Mouse (Mus musculus) thymus, postnatal 10 days (tissue): ENCODE measurements at regions not wholly inside any gene's neighbourhood (a gene's known extent, or its start where the extent isn't known, plus 50 kb on each side); places are given as distances from the start of the nearest gene placed in this dataset.

ENCODE experiments used
- DNase-seq, 2 experiments: peaks; one replicate each; pipeline ENCODE4 v3.0.0; 2021; ENCODE audit warnings: low spot score in 2 of 2

DNA sequence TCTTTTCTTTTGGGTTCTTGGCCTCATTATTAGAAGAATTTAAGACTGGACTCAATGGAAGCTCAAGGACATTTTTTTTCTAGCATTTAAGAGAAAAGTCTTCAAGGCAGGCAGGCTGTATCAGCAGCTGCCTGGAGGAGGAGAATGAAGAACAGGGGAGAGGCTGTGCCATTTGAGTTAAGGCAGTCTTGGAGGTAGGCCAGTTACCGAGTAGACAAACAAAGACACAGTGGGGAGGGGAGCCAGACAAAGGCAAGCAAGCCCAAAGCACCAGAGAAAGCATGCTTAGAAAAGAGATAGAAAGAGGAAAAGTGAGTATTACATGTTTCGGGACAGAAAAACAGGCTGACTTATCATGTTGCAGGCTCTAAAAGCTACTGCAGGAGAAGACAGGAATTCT lies 392.0 kb downstream of the Igsf11 start:
- DNase-seq, result no peak

DNA sequence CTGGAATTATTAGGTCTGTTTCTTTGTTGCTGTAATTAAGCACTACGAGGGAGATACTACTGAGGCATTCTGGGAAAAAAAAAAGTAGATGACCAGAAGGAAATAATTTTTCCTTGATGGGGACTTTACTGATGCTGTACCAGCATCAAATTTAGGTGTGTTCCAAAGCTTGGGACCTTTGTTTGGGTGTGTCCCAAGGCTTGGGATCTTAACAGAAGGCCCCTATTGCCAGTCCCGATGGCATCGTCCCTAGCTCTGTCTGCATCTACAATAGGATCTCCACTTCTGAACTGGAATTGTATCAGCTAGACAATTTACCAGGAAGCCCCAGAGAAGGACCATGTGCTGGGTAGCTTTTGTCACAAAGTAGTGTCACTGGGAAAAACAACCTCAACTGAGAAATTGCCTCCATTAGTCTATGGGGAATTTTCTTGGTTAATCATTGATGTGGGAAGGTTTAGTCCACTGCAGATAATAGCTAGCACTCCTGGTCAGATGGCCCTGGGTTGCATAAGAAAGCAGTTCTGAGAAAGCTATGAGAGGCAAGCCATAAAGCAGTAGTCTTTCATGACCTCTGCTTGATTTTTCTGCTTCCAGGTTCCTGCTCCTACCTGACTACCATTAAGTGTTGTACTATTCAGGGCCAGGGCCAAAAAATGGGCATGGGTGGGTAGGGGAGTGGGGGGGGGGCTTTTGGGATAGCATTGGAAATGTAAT lies 392.7 kb downstream of the Igsf11 start:
- DNase-seq, result no peak

DNA sequence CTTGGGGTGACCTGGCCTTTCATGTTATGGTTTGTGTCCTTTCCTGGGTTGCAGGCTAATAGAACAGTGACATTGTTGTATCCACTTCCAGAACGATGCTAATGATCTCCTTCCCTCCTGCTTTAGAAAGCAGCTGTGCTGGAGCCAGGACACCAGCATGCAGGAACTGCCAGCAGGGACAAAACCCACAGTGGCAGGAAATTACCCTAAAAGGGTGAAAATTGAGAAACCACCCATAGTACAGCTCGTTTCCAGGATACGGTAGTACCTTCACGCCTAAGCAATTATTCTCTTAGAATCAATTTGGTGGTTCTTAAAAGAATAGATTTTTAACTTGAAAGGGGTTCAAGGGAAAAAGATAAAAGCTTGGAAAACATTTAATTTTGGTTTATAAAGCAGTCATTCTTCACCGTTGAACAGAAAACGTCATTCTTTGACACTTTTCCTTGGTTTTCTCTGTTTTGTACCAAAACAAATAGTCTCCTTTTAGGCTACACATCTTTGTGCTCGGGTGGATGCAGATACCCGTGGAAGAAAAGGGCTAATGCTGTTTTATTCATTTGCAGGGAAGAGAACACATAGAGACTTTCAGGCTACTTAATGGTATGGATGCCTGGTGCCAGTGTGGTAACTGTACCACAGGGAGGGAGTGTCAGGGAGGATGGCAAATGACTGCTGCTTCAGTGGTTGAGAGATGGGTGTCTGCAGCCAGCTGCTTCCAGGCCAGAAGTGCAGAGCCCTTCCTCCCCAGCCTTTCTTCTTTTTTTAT lies 394.5 kb downstream of the Igsf11 start:
- DNase-seq, result no peak

DNA sequence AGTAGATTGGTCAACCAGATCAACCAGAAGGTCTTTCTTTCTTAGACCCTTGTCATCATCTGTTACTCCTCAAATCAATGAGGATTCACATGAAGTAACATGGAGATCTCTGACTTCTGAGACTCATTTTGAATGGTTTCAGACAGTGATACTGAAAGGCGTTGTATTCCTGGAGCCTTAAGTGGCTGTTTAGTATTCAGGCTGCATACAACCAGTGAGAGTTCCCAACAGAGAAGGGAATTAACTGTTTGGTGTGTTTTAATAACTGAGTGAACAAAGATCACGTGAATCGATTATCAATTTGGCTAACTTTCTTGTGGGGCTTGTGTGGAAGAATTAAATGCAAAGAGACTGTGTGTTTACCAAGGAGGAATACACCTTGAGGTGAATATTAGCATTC lies 406.4 kb downstream of the Igsf11 start:
- DNase-seq, result no peak

DNA sequence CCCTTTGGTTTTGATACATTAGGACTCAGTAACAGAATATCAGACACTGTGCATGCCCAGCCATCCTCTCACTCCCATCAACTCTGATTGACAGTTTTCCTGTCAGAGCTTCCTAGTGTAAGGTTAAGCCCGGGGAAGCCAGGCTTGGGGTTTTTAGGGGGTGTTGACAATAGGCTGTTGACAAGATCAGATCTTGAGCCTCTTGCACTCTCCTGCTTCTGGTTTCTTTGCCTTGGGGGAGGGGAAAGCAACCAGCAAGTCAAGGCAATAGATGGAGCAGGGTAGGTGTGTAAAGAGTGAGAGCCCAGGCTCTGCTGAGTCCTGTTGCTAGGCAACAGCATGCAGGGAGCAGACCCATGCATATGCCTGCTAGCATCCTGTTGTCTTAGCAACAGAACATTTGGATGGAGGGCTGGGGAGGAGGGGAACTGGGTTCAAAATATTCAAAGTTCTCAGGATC lies 410.5 kb downstream of the Igsf11 start:
- no peak for DNase-seq

DNA sequence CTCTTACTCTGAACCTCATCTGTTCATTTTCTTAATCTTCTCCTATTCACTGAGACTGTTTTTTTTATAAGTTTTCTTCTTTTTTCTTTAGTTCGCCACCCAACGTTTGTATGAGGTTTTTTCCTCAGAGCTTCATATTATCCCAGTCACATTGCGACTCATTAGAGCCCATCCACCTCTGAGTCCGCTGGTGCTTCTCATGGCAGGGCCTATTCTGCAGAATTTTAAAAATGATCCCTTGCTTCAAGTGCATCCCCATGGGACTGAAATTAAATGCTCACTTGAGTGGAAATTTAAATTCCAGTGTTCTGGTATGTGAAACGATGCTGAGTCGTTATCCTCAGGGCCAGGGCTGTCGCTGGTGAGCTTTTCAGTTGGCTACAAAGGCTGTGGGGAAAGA lies 410.9 kb downstream of the Igsf11 start:
- no peak for DNase-seq

DNA sequence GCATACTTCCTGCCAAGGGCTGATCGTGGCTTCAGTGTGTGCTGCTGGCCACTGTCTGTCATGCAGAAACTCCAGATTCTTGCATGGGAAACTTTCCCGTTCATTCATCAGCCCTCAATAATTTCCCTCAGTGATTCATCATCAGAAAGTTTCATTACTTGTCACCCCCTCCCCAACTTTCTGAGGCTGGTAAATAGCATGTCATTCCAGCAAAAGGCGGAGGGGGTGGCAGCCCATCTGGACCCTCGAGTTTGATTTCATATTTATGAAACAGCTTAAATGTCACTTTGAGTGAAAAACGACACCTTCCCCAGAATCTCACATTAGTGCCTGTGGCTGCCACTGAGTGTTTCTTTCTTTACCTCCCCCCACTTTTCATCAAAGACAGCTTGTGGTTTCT lies 415.5 kb downstream of the Igsf11 start:
- DNase-seq, result no peak

DNA sequence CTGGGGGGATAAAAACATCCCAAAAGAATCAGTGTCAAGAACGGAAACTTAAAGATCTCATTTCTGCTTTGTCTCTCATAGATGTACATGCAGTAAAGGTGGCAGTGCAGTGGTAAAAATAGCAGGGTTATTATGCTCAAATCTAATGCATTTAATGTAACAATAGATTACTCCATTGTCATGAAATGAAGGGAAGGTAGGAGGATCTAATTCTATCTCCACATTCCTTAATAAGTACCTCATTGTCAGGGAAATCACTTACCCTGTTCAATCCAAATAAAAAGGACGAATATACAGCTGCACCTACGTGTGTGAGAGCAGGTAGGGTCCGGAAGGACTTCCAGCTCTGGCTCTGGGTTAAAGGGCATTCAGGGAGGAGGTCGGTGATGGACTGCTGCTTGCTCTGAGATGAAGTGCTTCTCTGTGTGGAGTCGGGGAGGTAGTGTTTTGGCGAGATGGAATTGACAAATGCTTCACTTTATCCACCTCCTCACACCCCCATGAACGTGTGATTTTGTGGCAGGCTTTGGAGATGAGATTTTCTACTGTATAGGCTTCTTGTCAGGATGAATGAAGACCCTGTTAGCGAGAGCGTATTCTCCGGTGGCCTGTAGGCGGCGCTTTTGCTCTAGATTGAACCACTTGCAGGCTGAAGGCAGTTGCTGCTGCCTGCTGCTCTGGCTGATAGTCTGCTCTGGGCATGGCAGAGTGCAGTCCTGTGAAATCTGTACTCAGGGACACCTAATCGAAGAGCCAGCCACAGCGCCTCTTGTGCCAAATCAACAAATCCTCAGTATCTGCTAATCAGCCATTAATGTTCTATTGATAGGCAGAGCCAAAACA lies 424.5 kb downstream of the Igsf11 start:
- no peak for DNase-seq

DNA sequence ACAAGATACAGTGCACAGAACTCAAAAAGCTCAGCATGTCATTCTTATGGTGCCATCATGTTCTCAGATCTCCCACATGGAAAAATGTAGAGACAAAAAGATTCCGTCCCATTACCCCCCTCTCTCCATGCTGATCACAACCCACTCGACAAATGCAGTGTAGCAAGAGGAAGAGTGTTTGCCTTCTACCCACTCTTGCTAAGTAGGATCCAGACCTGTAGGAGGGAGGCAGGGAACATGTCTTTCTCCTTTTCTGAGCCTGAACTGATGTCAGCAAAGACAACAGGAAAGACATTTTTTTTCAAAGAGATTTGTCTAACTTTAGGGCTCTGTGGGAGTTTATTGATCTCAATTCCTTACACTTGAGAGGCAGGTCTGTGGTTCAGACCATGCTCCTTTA lies 433.2 kb downstream of the Igsf11 start:
- DNase-seq, result no peak

DNA sequence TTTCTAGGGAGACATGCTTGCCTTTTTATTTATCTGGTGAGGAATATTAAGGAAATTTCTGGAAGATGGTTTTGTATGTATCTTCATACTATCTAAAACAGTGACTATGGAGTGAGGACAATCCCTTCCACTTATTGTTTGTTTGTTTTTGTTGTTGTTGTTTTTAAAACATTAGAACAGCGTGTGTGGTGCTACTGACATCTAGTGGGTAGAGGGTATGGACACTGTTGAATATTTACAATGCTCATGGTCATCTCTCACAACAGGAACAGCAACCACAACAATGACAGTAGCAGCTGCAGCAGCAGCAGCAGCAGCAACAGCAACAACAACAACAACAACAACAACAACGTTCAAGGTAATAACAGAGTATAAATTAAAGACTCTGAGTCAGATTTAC lies 471.2 kb downstream of the Igsf11 start:
- no peak for DNase-seq

DNA sequence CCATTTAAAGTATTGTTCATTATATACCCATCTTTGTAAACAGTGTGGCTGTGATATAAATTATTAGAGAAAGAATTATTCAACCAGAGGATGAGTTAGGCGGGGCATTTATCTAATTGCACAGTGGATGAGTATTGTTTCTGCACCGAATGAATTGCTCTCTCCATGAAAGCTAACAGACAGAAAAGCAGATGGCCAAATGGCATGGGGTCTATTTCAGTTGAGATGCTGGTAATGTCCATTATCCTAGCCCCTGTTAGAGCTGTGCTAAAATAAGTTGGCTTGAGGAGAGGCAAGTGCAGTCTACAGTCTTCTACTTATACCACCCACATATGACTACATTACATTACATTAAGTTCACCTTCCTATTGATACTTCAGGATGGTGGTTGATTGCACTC lies 475.8 kb downstream of the Igsf11 start:
- DNase-seq, result no peak

DNA sequence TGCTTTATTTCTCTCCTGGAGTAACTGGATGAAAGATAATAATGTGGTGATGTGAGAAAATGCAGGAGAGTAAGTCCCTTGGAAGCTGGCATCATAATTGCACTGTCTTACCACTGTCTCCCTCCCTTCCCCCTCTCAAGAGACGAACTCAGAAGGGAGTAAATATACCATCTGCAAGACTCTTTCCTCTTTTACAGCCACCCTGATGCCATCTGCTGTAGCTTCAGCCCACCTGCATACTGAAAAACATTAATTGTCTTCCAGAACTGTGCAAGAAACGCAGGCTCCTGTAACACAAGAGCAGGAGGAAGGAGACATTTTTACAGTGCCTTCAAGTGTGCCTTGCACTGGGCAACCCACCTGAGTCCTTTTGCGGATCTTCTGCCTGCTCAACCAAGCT lies 482.1 kb downstream of the Igsf11 start:
- no peak for DNase-seq

DNA sequence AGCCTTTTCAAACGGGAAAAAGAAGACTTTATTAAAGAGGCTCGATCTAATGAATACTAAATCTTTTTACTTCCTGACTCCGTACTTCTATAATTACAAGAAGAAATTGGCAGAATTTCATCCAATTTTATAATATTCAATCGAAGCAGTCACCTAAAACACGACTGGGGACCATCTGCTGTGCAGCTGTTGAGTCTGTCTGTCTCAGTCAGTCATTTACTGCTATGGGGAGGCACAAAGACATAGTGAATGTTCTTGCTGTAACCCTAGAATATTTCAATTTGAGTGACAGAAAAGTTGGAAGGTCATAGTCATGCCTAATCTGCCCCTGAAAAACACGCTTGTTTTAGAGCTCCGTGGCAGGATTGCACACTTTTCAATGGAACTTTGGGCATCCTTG lies 487.5 kb downstream of the Igsf11 start:
- DNase-seq, result no peak

DNA sequence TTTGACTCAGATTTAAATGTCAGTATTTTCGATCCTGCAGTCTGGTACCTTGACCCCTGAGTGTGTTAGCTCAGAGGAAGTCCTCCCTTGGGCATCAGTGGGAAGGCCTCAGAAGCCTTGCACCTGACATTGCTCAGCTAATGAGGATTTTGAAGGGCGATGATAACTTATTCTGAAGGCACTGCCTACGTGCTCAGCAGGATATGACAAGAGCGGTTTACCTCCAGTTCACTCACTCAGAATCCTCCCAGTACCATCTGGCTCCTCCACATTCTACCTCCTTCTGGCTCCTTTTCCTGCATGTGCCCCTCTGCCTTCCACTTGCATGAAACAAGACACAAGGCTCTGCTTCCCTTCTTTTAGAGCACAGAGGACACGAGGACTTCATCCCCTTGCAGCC lies 497.5 kb downstream of the Igsf11 start:
- DNase-seq, result no peak

DNA sequence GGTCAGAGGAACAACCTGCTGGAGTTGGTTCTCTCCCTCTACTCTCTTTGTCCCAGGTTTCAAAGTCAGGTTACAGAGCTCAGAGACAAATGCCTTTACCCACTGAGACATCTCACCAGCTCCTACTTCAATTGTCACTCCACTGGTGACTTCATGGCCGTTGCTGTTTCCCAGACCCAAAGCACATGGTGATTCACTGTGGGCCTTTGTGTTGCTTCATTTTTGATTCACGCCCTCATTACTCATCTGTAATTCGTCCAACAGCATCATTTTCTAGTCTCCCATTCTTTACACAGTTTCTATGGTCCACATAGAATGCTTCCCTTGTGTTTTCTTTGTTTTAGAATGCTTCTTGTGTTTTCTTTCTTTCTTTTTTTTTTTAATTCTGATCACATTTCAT lies 498.2 kb downstream of the Igsf11 start:
- DNase-seq, result no peak

DNA sequence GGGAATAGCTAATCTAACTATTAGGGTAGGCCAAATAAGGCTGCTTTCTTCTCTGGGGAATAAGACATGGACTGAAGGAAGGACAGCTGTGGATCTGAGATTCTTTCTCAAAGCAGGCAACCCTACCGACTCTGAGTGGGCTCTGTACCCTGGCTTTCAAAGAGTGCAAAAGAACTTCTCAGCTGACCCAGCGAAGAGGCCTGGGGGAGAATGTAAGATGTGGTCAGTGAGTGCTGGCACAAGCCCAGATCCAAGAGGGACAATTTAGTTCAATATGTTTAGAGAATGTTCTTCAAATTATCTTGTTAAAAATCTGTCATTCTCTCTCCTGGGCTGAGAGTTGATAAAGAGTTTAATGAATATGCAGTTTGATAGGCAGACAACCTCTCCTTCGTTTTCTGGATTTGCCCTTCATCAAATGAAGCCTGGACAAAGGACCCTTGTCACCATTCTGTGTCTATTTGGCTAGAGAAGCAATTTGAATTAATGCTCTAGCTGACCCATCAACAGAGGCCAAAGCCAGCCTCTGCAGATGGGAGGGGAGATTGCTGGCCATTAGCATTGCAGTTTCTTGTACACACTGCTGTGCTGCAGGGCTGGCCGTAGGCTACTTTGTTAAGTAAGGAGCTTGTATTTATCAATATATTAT lies 509.8 kb downstream of the Igsf11 start:
- no peak for DNase-seq

DNA sequence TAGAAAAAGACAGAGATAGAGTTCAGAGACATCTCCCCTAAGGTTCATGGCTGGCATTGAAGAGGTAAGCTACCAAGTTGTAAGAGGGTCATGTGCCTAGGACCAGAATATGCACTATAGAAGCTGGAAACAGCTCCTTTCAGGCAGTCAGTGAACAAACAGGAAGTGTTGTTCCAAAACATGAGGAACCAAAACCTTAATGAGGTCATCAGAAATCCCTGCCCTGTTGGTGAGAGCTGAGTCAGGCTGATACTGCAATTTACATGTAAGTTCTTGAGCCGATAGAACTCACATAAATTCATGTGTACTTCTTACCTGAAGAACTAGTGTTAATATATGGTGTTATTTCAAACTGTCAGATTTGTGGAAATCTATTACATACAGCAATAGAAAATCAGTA lies 539.1 kb downstream of the Igsf11 start:
- no peak for DNase-seq

DNA sequence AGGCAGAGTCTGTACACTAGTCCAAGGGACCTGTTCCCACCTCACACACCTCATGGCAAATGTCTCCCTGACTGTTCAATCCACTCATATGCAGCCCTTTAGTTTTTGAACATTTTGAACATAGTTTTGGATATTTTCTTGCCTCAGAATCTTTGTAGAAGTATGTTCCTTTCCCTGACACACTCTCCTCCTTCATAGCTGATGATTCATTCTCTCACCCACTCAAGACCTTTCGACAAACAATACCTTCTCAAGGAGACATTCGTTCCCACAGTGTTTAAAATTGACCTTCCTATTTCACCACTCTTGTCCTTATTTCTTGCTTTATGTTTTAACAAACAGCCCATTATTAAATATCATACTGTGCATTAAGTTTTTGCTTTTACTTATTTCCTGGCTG lies 538.4 kb upstream of the Lsamp start:
- DNase-seq, result no peak

DNA sequence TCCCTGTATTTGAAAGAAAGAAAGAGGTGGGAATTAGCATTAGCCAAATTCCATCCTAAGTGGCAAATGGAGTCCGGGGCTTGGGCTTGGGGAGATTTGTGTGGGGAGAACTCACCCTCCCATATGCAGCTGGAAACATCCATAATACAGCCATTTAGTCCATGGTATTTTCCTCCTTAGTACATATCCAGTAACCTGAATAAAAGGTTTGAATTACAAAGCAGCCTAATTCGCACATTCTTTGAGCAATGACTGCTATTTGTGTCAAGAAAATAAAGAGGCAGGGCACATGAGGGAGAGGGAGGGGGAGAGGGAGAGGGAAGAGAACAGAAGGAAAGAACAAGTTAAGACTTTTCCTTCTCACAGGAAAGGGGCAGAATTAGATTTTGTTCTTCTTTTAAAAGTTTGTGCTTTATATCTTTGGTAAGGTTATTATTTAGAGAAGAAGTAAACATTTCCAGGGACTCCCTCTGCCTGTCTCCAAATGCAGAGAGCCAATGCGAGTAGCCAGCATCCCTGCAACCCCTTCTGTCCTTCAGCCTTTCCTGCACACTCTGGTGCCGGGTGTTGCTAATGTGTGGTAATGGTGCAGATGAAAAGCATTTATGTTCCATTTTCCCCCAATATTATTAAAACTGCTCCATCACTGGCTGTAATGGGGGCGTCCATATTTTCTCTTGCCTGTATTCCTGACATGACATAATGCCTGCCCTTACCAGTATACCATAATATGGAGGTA lies 530.6 kb upstream of the Lsamp start:
- no peak for DNase-seq
